In the genomic region with DNA sequence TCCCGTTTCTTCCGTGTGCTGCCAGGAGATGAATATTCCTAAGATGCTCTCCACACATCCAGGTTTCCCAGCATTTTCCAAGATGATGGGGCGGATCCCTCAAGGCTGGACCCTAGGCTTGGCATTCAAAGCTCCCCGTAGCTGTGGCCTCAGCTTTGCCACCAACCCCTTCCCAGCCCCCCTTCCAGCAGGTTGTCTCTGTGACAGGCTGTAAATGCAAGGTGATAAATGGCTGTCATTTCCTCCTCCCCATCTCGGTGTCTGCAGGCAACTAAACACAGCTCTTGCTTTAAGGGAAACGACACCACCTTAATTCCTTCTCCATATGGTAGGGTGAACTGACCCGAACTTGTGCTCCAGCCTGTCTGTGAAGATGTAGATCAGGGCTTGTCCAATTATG, we compare ENCODE assay signal across 11 mouse cellular contexts. TPM values are rescaled to one million over a fixed set of nuclear protein-coding genes. Genes with fewer than 3 reads are reported as not detected.
DNase-seq lines count a peak whose midpoint lies in the region; ATAC-seq lines count a peak whose summit lies in the region.
"Had no signal": no experiment of that assay in that cellular context is flagged by ENCODE, and none has a peak within 500 bp of the region (broad histone marks: within the 10 kb centered on the region; RNA-seq: fewer than 3 reads in every experiment).

No protein-coding gene starts in this region.

- no peak for ATAC-seq in heart, embryonic 11.5 days (replicated peaks; ENCODE audit: insufficient number of reproducible peaks, low FRiP score, low TSS enrichment)
- no peak for ATAC-seq in forebrain, embryonic 11.5 days (replicated peaks; ENCODE audit: low FRiP score)
- ATAC-seq in hindbrain, embryonic 16.5 days, result no peak
- ATAC-seq in midbrain, embryonic 16.5 days, result no peak

- peaks cover 14% of the 10 kb centered on the region for H3K27me3 ChIP-seq in heart, embryonic 11.5 days (ENCODE audit: control insufficient read depth, insufficient read depth, low read length)
- H3K27me3 ChIP-seq in forebrain, embryonic 11.5 days (ENCODE audit: control insufficient read depth, insufficient read depth, low read length), result no peaks in the 10 kb centered on the region
- H3K27me3 ChIP-seq in hindbrain, embryonic 16.5 days (replicated peaks; ENCODE audit: control insufficient read depth, insufficient read depth, low read length), result no peaks in the 10 kb centered on the region
- H3K27me3 ChIP-seq in midbrain, embryonic 16.5 days (ENCODE audit: control insufficient read depth, insufficient read depth, low read depth, low read length), result no peaks in the 10 kb centered on the region

- H3K9ac ChIP-seq in heart, embryonic 11.5 days (ENCODE audit: low read depth, low read length), result no peak overlapping the region
- H3K9ac ChIP-seq in forebrain, embryonic 11.5 days (ENCODE audit: low read length), result peak overlapping the region; percentile 4; the same call in 1 of the 2 replicates
- peak overlapping the region; percentile 48; the same call in 1 of the 2 replicates for H3K9ac ChIP-seq in hindbrain, embryonic 16.5 days (ENCODE audit: low read depth, low read length)
- peak overlapping the region; percentile 52; the same call in 1 of the 2 replicates for H3K9ac ChIP-seq in midbrain, embryonic 16.5 days (ENCODE audit: low read depth, low read length)
- H3K9ac ChIP-seq: liver, embryonic 14.5 days had no signal

- H3K27ac ChIP-seq in heart, embryonic 11.5 days (ENCODE audit: low read depth, low read length), result no peak overlapping the region
- H3K27ac ChIP-seq in forebrain, embryonic 11.5 days (ENCODE audit: low read depth, low read length), result peak overlapping the region; percentile 50; the same call in 1 of the 2 replicates
- peak overlapping the region; percentile 59 for H3K27ac ChIP-seq in hindbrain, embryonic 16.5 days (ENCODE audit: low read depth, low read length)
- peak overlapping the region; percentile 71 for H3K27ac ChIP-seq in midbrain, embryonic 16.5 days (ENCODE audit: low read length)
- H3K27ac ChIP-seq: gastrocnemius, adult 2 months; liver, embryonic 14.5 days had no signal

- no peak overlapping the region for H3K4me3 ChIP-seq in heart, embryonic 11.5 days (ENCODE audit: low read depth, low read length)
- H3K4me3 ChIP-seq in forebrain, embryonic 11.5 days (ENCODE audit: low read depth, low read length), result 0 out of 2 replicates have a peak overlapping the region, but pooled peaks have one; percentile 1
- H3K4me3 ChIP-seq in hindbrain, embryonic 16.5 days (ENCODE audit: low read length), result no peak overlapping the region
- H3K4me3 ChIP-seq in midbrain, embryonic 16.5 days (ENCODE audit: low read depth, low read length), result no peak overlapping the region
- H3K4me3 ChIP-seq: gastrocnemius, adult 2 months had no signal

- no peaks in the 10 kb centered on the region for H3K36me3 ChIP-seq in heart, embryonic 11.5 days (ENCODE audit: control insufficient read depth, insufficient read depth, low read length)
- H3K36me3 ChIP-seq in forebrain, embryonic 11.5 days (ENCODE audit: control insufficient read depth, insufficient read depth, low read length), result no peaks in the 10 kb centered on the region
- H3K36me3 ChIP-seq in hindbrain, embryonic 16.5 days (ENCODE audit: control insufficient read depth, insufficient read depth, low read length), result no peaks in the 10 kb centered on the region
- no peaks in the 10 kb centered on the region for H3K36me3 ChIP-seq in midbrain, embryonic 16.5 days (ENCODE audit: control insufficient read depth, insufficient read depth, low read length)

- no peaks in the 10 kb centered on the region for H3K9me3 ChIP-seq in heart, embryonic 11.5 days (replicated peaks; ENCODE audit: control insufficient read depth, low read length)
- H3K9me3 ChIP-seq in forebrain, embryonic 11.5 days (ENCODE audit: control insufficient read depth, low read length), result no peaks in the 10 kb centered on the region
- H3K9me3 ChIP-seq in hindbrain, embryonic 16.5 days (ENCODE audit: control insufficient read depth, low read length), result no peaks in the 10 kb centered on the region
- H3K9me3 ChIP-seq in midbrain, embryonic 16.5 days (replicated peaks; ENCODE audit: control insufficient read depth, low read length, poor library complexity, severe bottlenecking), result no peaks in the 10 kb centered on the region
- H3K9me3 ChIP-seq: G1E had no signal

- H3K4me1 ChIP-seq in heart, embryonic 11.5 days (ENCODE audit: control insufficient read depth, insufficient read depth, low read length), result peaks cover 10% of the 10 kb centered on the region; the same call in 1 of the 2 replicates
- peaks cover 14% of the 10 kb centered on the region for H3K4me1 ChIP-seq in forebrain, embryonic 11.5 days (replicated peaks; ENCODE audit: control insufficient read depth, insufficient read depth, low read length)
- peaks cover 12% of the 10 kb centered on the region for H3K4me1 ChIP-seq in hindbrain, embryonic 16.5 days (ENCODE audit: control insufficient read depth, insufficient read depth, low read depth, low read length)
- H3K4me1 ChIP-seq in midbrain, embryonic 16.5 days (ENCODE audit: control insufficient read depth, insufficient read depth, low read length), result peaks cover 18% of the 10 kb centered on the region

- intact Hi-C loops in heart, postnatal 36 days (cut with DNase I), result no loop called here

- DNase-seq in heart, postnatal 36 days, result no peak
- DNase-seq in forebrain, embryonic 11.5 days (ENCODE audit: low spot score), result no peak
- no peak for DNase-seq in left cerebral cortex, adult 9 months (ENCODE audit: low spot score in 2 of 2)
- no peak for DNase-seq in left cerebral cortex, adult 8-10 months (ENCODE audit: low spot score in 2 of 2)
- no peak for DNase-seq in cerebellum, adult 8-10 months
- DNase-seq: gastrocnemius, adult 2 months had no signal

- peak overlapping the region; percentile 43 for H3K4me2 ChIP-seq in heart, embryonic 11.5 days
- peak overlapping the region; percentile 44; the same call in 1 of the 2 replicates for H3K4me2 ChIP-seq in forebrain, embryonic 11.5 days (ENCODE audit: low read depth, low read length, severe bottlenecking)
- H3K4me2 ChIP-seq in hindbrain, embryonic 16.5 days (ENCODE audit: low read length), result peak overlapping the region; percentile 45
- H3K4me2 ChIP-seq in midbrain, embryonic 16.5 days (ENCODE audit: low read length), result peak overlapping the region; percentile 43; the same call in 1 of the 2 replicates

- 5% methylated on average over 7 of the region's 7 CpGs for WGBS in heart, embryonic 11.5 days (ENCODE audit: insufficient replicate concordance)
- WGBS in forebrain, embryonic 11.5 days, result 9% methylated on average over 7 of the region's 7 CpGs
- 4% methylated on average over 7 of the region's 7 CpGs for WGBS in hindbrain, embryonic 16.5 days
- WGBS in midbrain, embryonic 16.5 days, result 12% methylated on average over 7 of the region's 7 CpGs

RNA-seq across cellular contexts. Expression of gene Tti1, which starts 52.6 kb away (rescaled TPM):
- polyA plus RNA-seq in heart, embryonic 11.5 days (2014; fragmentation: Nextera tagmentation; extraction: Ambion mirVana), result 24.5 and 25.6 TPM in 2 replicates
- 10 to 100 TPM; 22.8 to 22.9 TPM for total RNA-seq in heart, postnatal 36 days (2021)
- 39.3 and 40.2 TPM in 2 replicates for polyA plus RNA-seq in forebrain, embryonic 11.5 days (2014; fragmentation: Nextera tagmentation; extraction: Ambion mirVana)
- 16.4 and 19.3 TPM in 2 replicates for polyA plus RNA-seq in hindbrain, embryonic 16.5 days (2015; fragmentation: Nextera tagmentation; extraction: Ambion mirVana)
- 17.2 and 20.2 TPM in 2 replicates for polyA plus RNA-seq in midbrain, embryonic 16.5 days (2015; fragmentation: Nextera tagmentation; extraction: Ambion mirVana)
- 10 to 100 TPM; 23.6 to 25.7 (median 24.7) TPM for total RNA-seq in left cerebral cortex, adult 8-10 months (2022)

RNA-seq across cellular contexts. Expression of gene Rprd1b, which starts 52.7 kb away (rescaled TPM):
- 35.3 and 43.1 TPM in 2 replicates for polyA plus RNA-seq in heart, embryonic 11.5 days (2014; fragmentation: Nextera tagmentation; extraction: Ambion mirVana)
- 10 to 100 TPM; 28.3 to 37.7 TPM for total RNA-seq in heart, postnatal 36 days (2021)
- 63.8 and 65.6 TPM in 2 replicates for polyA plus RNA-seq in forebrain, embryonic 11.5 days (2014; fragmentation: Nextera tagmentation; extraction: Ambion mirVana)
- 30.0 and 31.1 TPM in 2 replicates for polyA plus RNA-seq in hindbrain, embryonic 16.5 days (2015; fragmentation: Nextera tagmentation; extraction: Ambion mirVana)
- polyA plus RNA-seq in midbrain, embryonic 16.5 days (2015; fragmentation: Nextera tagmentation; extraction: Ambion mirVana), result 30.7 and 34.1 TPM in 2 replicates
- 10 to 100 TPM; 64.6 to 72.5 (median 68.2) TPM for total RNA-seq in left cerebral cortex, adult 8-10 months (2022)
